9 mouse cellular contexts compared by ENCODE assay signal in genomic region chr2:66961808-66962519, GRCm38 (mm10).
DNase-seq lines count a peak whose midpoint lies in the region; ATAC-seq lines count a peak whose summit lies in the region.
"Had no signal": no experiment of that assay in that cellular context is flagged by ENCODE, and none has a peak within 500 bp of the region (broad histone marks: within the 10 kb centered on the region; RNA-seq: fewer than 3 reads in every experiment).

No protein-coding gene starts in this region.

- H3K9ac ChIP-seq in forebrain, embryonic 16.5 days (replicated peaks; ENCODE audit: low read depth, low read length): no peak overlapping the region
- H3K9ac ChIP-seq: embryonic facial prominence, embryonic 15.5 days had no signal

- H3K4me2 ChIP-seq in forebrain, embryonic 16.5 days (ENCODE audit: low read length): no peak overlapping the region
- H3K4me2 ChIP-seq: embryonic facial prominence, embryonic 15.5 days had no signal

- peak; percentile 54 for ATAC-seq in forebrain, embryonic 16.5 days

- intact Hi-C loops in gastrocnemius, postnatal 36 days (cut with DNase I): no loop called here

- no peaks in the 10 kb centered on the region for H3K4me1 ChIP-seq in forebrain, embryonic 16.5 days (replicated peaks; ENCODE audit: control insufficient read depth, insufficient read depth, low read length)
- H3K4me1 ChIP-seq: embryonic facial prominence, embryonic 15.5 days had no signal

- no peak overlapping the region for H3K4me3 ChIP-seq in forebrain, embryonic 16.5 days (replicated peaks; ENCODE audit: low read length)
- H3K4me3 ChIP-seq: embryonic facial prominence, embryonic 15.5 days had no signal

- H3K27me3 ChIP-seq in forebrain, embryonic 16.5 days (replicated peaks; ENCODE audit: control insufficient read depth, insufficient read depth, low read length): no peaks in the 10 kb centered on the region
- H3K27me3 ChIP-seq: embryonic facial prominence, embryonic 15.5 days had no signal

- WGBS in forebrain, embryonic 16.5 days: 26% methylated on average over 8 of the region's 8 CpGs

- H3K9me3 ChIP-seq in forebrain, embryonic 16.5 days (ENCODE audit: control insufficient read depth, low read length): no peaks in the 10 kb centered on the region
- H3K9me3 ChIP-seq: embryonic facial prominence, embryonic 15.5 days had no signal

- H3K36me3 ChIP-seq in forebrain, embryonic 16.5 days (ENCODE audit: control insufficient read depth, insufficient read depth): no peaks in the 10 kb centered on the region
- H3K36me3 ChIP-seq: embryonic facial prominence, embryonic 15.5 days had no signal

- no peak overlapping the region for H3K27ac ChIP-seq in forebrain, embryonic 16.5 days (ENCODE audit: low read length)
- H3K27ac ChIP-seq: embryonic facial prominence, embryonic 15.5 days had no signal

- peak; percentile 31 for DNase-seq in ovary, postnatal 14 days (ENCODE audit: low spot score)
- DNase-seq in ovary, postnatal 36 days (ENCODE audit: low spot score): no peak
- peak; percentile 1 for DNase-seq in c-Kit-positive CD71-positive TER-119-positive erythroid progenitor cells, embryonic 14.5 days (ENCODE audit: low spot score)
- peak; percentile 37 for DNase-seq in layer of hippocampus, adult 11-12 months (ENCODE audit: low spot score)
- DNase-seq in lung, postnatal 10 days: peak; percentile 11
- DNase-seq in right cerebral cortex, postnatal 4 days: peak; percentile 37
- DNase-seq in gastrocnemius, postnatal 36 days: no peak

Comparison
In these comparisons a context has a peak if more than half of its experiments do, and no peak if none do; other contexts are left out.
1. DNase-seq: peak in ovary, postnatal 14 days (single experiment), c-Kit-positive CD71-positive TER-119-positive erythroid progenitor cells, embryonic 14.5 days (single experiment), layer of hippocampus, adult 11-12 months (single experiment), lung, postnatal 10 days (single experiment) and right cerebral cortex, postnatal 4 days (single experiment); none in ovary, postnatal 36 days (single experiment) and gastrocnemius, postnatal 36 days (0 of 2).